Mouse (Mus musculus): ENCODE data around the gene H2-M10.2. TPM values are rescaled to one million over a fixed set of nuclear protein-coding genes. Genes with fewer than 3 reads are reported as not detected.
A peak's percentile ranks its signal among the peaks of the same experiment; 100 is the strongest.
"Not testable (repeated sequence)": the region's sequence is repeated elsewhere in the genome, so short reads cannot be mapped to it uniquely, and the experiment has no call there.

Gene H2-M10.2
- total and polyA plus RNA-seq, 3 experiments: not detected

DNA sequence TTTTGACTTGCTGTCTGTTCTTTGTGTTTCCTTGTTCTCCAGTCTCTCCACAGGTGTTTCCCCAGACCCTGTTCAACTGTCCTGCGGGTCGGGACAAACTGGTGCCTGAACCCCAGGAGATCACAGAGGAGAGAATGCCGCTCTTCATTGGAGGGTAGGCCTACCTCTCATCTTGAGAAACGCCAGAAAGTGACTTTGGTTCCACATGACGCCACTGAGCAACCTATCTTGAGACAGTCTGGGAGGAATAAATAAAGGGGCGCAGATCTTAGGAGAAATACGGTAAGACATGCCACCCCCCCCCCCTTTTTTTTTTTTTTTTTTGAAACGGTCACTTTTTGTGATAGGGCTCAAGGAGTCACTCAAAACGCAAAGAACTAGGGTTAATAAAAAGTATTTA is 28.2 kb upstream of the H2-M10.2 start:
- no peaks in the 10 kb centered on the region for H3K4me1 ChIP-seq (ENCODE audit: control insufficient read depth in 1 of 2, insufficient read depth in 2 of 2, low read length in 2 of 2)
- no peaks in the 10 kb centered on the region for H3K9me3 ChIP-seq (replicated peaks; ENCODE audit: insufficient read depth, low read length)
- no peaks in the 10 kb centered on the region for H3K36me3 ChIP-seq (ENCODE audit: control insufficient read depth in 1 of 2, insufficient read depth in 2 of 2, low read length in 2 of 2)
- H3K9ac ChIP-seq (ENCODE audit: control insufficient read depth, low read depth, low read length, poor library complexity, severe bottlenecking): no peak overlapping the region
- no peak for TF ChIP-seq ZC3H11A (IDR thresholded peaks at IDR 0.05; ENCODE audit: low read depth, low read length)
- TF ChIP-seq ZNF384 (IDR thresholded peaks at IDR 0.05; ENCODE audit: low read depth, low read length): 0 out of 2 replicates have a peak, but pooled peaks have one; percentile 22
- TF ChIP-seq MXI1 (IDR thresholded peaks at IDR 0.05; ENCODE audit: low read depth, low read length): no peak; the same call in 1 of the 2 replicates
- no peak for TF ChIP-seq EP300 (IDR thresholded peaks at IDR 0.05; ENCODE audit: low read depth in 1 of 2, low read length in 2 of 2)
- no peaks in the 10 kb centered on the region for H3K79me2 ChIP-seq (ENCODE audit: control insufficient read depth, insufficient read depth, low read length, poor library complexity)
- DNase-seq (ENCODE audit: low read depth, low spot score): no peak
- H3K27me3 ChIP-seq (ENCODE audit: control insufficient read depth in 1 of 2, insufficient read depth in 2 of 2, low read length in 2 of 2): peaks cover 0 to 7% of the 10 kb centered on the region in 2 experiments; a peak in 3 of 4 replicates
- H3K27ac ChIP-seq (ENCODE audit: control insufficient read depth, low read depth, low read length): no peak overlapping the region
- no peak overlapping the region for H3K4me3 ChIP-seq (ENCODE audit: control insufficient read depth in 1 of 2, insufficient read depth in 1 of 2, low read depth in 2 of 2, low read length in 2 of 2)

- Histone ChIP-seq H3K9ac (ENCODE audit: control insufficient read depth, low read depth, low read length, poor library complexity, severe bottlenecking) (no peak overlapping the region), H3K4me1 (ENCODE audit: control insufficient read depth in 1 of 2, insufficient read depth in 2 of 2, low read length in 2 of 2) (no peaks in the 10 kb centered on the region), H3K36me3 (ENCODE audit: control insufficient read depth in 1 of 2, insufficient read depth in 2 of 2, low read length in 2 of 2) (no peaks in the 10 kb centered on the region), H3K9me3 (replicated peaks; ENCODE audit: insufficient read depth, low read length) (no peaks in the 10 kb centered on the region), H3K79me2 (ENCODE audit: control insufficient read depth, insufficient read depth, low read length, poor library complexity) (no peaks in the 10 kb centered on the region), H3K27ac (ENCODE audit: control insufficient read depth, low read depth, low read length) (no peak overlapping the region), H3K4me3 (ENCODE audit: control insufficient read depth in 1 of 2, insufficient read depth in 1 of 2, low read depth in 2 of 2, low read length in 2 of 2) (no peak overlapping the region), H3K27me3 (ENCODE audit: control insufficient read depth in 1 of 2, insufficient read depth in 2 of 2, low read length in 2 of 2) (peaks cover 0 to 1% of the 10 kb centered on the region in 2 experiments; a peak in 2 of 4 replicates)
- TF ChIP-seq CHD2 (IDR thresholded peaks at IDR 0.05; ENCODE audit: low read length) (no peak), TAL1 (IDR thresholded peaks at IDR 0.05; ENCODE audit: low read length) (no peak), ZC3H11A (IDR thresholded peaks at IDR 0.05; ENCODE audit: low read depth, low read length) (no peak), CHD1 (IDR thresholded peaks at IDR 0.05; ENCODE audit: low read depth, low read length) (no peak), ZKSCAN1 (IDR thresholded peaks at IDR 0.05; ENCODE audit: low read depth, low read length) (no peak), NRF1 (IDR thresholded peaks at IDR 0.05; ENCODE audit: insufficient read depth, low read depth, low read length, poor library complexity, severe bottlenecking) (no peak)
- no peak for DNase-seq (ENCODE audit: low read depth, low spot score)
Measured at GRCm38 (mm10) chr17:36309293-36309692, 23.0 kb upstream of the H2-M10.2 start.

GRCm38 (mm10) chr17:36308855-36309254 is 22.6 kb upstream of the H2-M10.2 start:
- H3K4me3 ChIP-seq (ENCODE audit: control insufficient read depth in 1 of 2, insufficient read depth in 1 of 2, low read depth in 2 of 2, low read length in 2 of 2); H3K27ac ChIP-seq (ENCODE audit: control insufficient read depth, low read depth, low read length); H3K9me3 ChIP-seq (replicated peaks; ENCODE audit: insufficient read depth, low read length); H3K9ac ChIP-seq (ENCODE audit: control insufficient read depth, low read depth, low read length, poor library complexity, severe bottlenecking); H3K36me3 ChIP-seq (ENCODE audit: control insufficient read depth in 1 of 2, insufficient read depth in 2 of 2, low read length in 2 of 2); H3K27me3 ChIP-seq (ENCODE audit: control insufficient read depth in 1 of 2, insufficient read depth in 2 of 2, low read length in 2 of 2); H3K4me1 ChIP-seq (ENCODE audit: control insufficient read depth in 1 of 2, insufficient read depth in 2 of 2, low read length in 2 of 2); H3K79me2 ChIP-seq (ENCODE audit: control insufficient read depth, insufficient read depth, low read length, poor library complexity): not testable (repeated sequence)
- peak; percentile 64 for DNase-seq (ENCODE audit: low read depth, low spot score)
- peak; percentile 43 for TF ChIP-seq SMC3 (IDR thresholded peaks at IDR 0.05; ENCODE audit: low read depth, low read length)
- peak; percentile 41 for TF ChIP-seq RAD21 (IDR thresholded peaks at IDR 0.05; ENCODE audit: low read depth, low read length)
- peak; percentile 43 to 52 (median 49) for TF ChIP-seq CTCF (IDR thresholded peaks at IDR 0.05 in 2 of 3, conservative IDR thresholded peaks at IDR 0.05 in 1 of 3; ENCODE audit: control insufficient read depth in 1 of 3, insufficient read depth in 1 of 3, low read depth in 2 of 3, low read length in 3 of 3, poor library complexity in 1 of 3, severe bottlenecking in 1 of 3)
